Comparison of ENCODE assay signal across 8 mouse cellular contexts in genomic region chr14:16364161-16364831, GRCm38 (mm10). TPM values are rescaled to one million over a fixed set of nuclear protein-coding genes. Genes with fewer than 3 reads are reported as not detected.
DNase-seq lines count a peak whose midpoint lies in the region; ATAC-seq and TF ChIP-seq lines count a peak whose summit lies in the region.

No protein-coding gene starts in this region.

- no peaks in the 10 kb centered on the region for H3K36me3 ChIP-seq in limb, embryonic 14.5 days (ENCODE audit: control insufficient read depth, insufficient read depth, low read length)
- H3K36me3 ChIP-seq in midbrain, embryonic 15.5 days (replicated peaks), result no peaks in the 10 kb centered on the region
- H3K36me3 ChIP-seq in splenic B cell, adult 2 months (ENCODE audit: control insufficient read depth, insufficient read depth, low read length, poor library complexity, severe bottlenecking), result no peaks in the 10 kb centered on the region

- H3K27me3 ChIP-seq in limb, embryonic 14.5 days (ENCODE audit: control insufficient read depth, insufficient read depth, low read length), result no peaks in the 10 kb centered on the region
- no peaks in the 10 kb centered on the region for H3K27me3 ChIP-seq in midbrain, embryonic 15.5 days (replicated peaks)
- H3K27me3 ChIP-seq in splenic B cell, adult 2 months (ENCODE audit: control insufficient read depth, insufficient read depth, low read length, poor library complexity, severe bottlenecking), result no peaks in the 10 kb centered on the region

- H3K9me3 ChIP-seq in limb, embryonic 14.5 days (ENCODE audit: control insufficient read depth, low read length), result no peaks in the 10 kb centered on the region
- H3K9me3 ChIP-seq in midbrain, embryonic 15.5 days, result no peaks in the 10 kb centered on the region

- H3K27ac ChIP-seq in limb, embryonic 14.5 days (replicated peaks; ENCODE audit: low read depth, low read length), result peak overlapping the region; percentile 97
- H3K27ac ChIP-seq in midbrain, embryonic 15.5 days, result peak overlapping the region; percentile 99

- peak; percentile 59 for ATAC-seq in limb, embryonic 14.5 days (ENCODE audit: low FRiP score, low read depth)
- peak; percentile 72 for ATAC-seq in midbrain, embryonic 15.5 days (replicated peaks)

- H3K4me2 ChIP-seq in limb, embryonic 14.5 days (replicated peaks; ENCODE audit: low read depth, low read length, severe bottlenecking), result peak overlapping the region; percentile 78
- peak overlapping the region; percentile 72 for H3K4me2 ChIP-seq in midbrain, embryonic 15.5 days

- H3K4me3 ChIP-seq in limb, embryonic 14.5 days (replicated peaks; ENCODE audit: low read length), result peak overlapping the region; percentile 96
- peak overlapping the region; percentile 81 for H3K4me3 ChIP-seq in midbrain, embryonic 15.5 days

- TF ChIP-seq POLR2A in limb, embryonic 14.5 days (IDR thresholded peaks at IDR 0.05; ENCODE audit: borderline replicate concordance, extremely low read depth, insufficient read depth, insufficient read length), result no peak

- DNase-seq in A20 (ENCODE audit: low read depth, low spot score), result peak; percentile 83
- DNase-seq in adrenal gland, adult 18-20 months (ENCODE audit: low spot score in 2 of 2), result peak; percentile 62
- DNase-seq in embryo, embryonic 10.5 days (ENCODE audit: low spot score), result peak; percentile 70
- peak; percentile 70 to 75 for DNase-seq in heart, adult 18-20 months
- peak; percentile 78 for DNase-seq in kidney, adult 18-20 months
- peak; percentile 52 for DNase-seq in limb, embryonic 14.5 days (ENCODE audit: low spot score)
- DNase-seq in splenic B cell, adult 2 months (ENCODE audit: low read depth, low spot score), result peak; percentile 82

- H3K9ac ChIP-seq in limb, embryonic 14.5 days (ENCODE audit: low read depth, low read length, severe bottlenecking), result peak overlapping the region; percentile 99
- H3K9ac ChIP-seq in midbrain, embryonic 15.5 days, result peak overlapping the region; percentile 96

- peaks cover 16% of the 10 kb centered on the region for H3K4me1 ChIP-seq in limb, embryonic 14.5 days (ENCODE audit: control insufficient read depth, insufficient read depth, low read length)
- H3K4me1 ChIP-seq in midbrain, embryonic 15.5 days, result peaks cover 29% of the 10 kb centered on the region

- WGBS in limb, embryonic 14.5 days, result 1% methylated on average over 16 of the region's 32 CpGs
- WGBS in midbrain, embryonic 15.5 days, result 1% methylated on average over 25 of the region's 32 CpGs

RNA-seq across cellular contexts. Expression of gene Top2b, which starts 0.7 kb away (rescaled TPM):
- 10 to 100 TPM; 62.0 to 73.4 TPM for total RNA-seq in adrenal gland, adult 18-20 months (2021)
- total RNA-seq in heart, adult 18-20 months (2021), result 10 to 100 TPM; 40.1 to 54.6 TPM
- 52.9 and 73.0 TPM in 2 replicates for polyA plus RNA-seq in limb, embryonic 14.5 days (2012; rRNA removed)
- 91.9 and 100 TPM in 2 replicates for polyA plus RNA-seq in limb, embryonic 14.5 days (2014; fragmentation: Nextera tagmentation; extraction: Ambion mirVana)
- 86.1 and 95.8 TPM in 2 replicates for polyA plus RNA-seq in midbrain, embryonic 15.5 days (2015; fragmentation: Nextera tagmentation; extraction: Ambion mirVana)

Comparison
In these comparisons a context has a peak if more than half of its experiments do, and no peak if none do; other contexts are left out.
1. Peak in every context shown above with its lines: DNase-seq, ATAC-seq, H3K4me3 ChIP-seq and H3K27ac ChIP-seq.